Mouse (Mus musculus): ENCODE results near the gene Zfp986.
"Not testable (repeated sequence)": the region's sequence is repeated elsewhere in the genome, so short reads cannot be mapped to it uniquely, and the experiment has no call there.

DNA sequence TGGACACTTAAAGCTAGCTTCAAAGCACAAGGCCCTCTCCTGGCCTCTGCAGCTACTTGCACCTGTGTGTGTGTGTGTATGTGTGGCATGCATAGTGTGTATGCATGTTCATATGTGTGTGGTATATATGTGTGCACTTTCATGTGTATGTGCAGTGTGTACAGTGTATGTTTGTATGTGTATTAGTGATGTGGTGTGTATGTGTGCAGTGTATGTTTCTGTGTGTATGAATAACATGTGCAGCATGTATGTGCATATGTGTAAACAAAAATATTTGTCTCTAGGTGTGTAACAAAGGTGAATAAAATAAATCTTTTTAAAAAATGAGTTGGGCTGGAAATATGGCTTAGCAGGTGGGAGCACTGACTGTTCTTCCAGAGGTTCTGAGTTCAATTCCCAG lies 21.8 kb upstream of the Zfp986 start:
- not testable (repeated sequence) for TF ChIP-seq CTCF (IDR thresholded peaks at IDR 0.05; ENCODE audit: control insufficient read depth, insufficient read depth, insufficient replicate concordance, low read depth, low read length); POLR2A (IDR thresholded peaks at IDR 0.05; ENCODE audit: control insufficient read depth, low read depth, low read length)

All from testis, adult 2 months (tissue).